Mouse (Mus musculus): ENCODE results near the gene Faiml.

The Faiml gene

DNA sequence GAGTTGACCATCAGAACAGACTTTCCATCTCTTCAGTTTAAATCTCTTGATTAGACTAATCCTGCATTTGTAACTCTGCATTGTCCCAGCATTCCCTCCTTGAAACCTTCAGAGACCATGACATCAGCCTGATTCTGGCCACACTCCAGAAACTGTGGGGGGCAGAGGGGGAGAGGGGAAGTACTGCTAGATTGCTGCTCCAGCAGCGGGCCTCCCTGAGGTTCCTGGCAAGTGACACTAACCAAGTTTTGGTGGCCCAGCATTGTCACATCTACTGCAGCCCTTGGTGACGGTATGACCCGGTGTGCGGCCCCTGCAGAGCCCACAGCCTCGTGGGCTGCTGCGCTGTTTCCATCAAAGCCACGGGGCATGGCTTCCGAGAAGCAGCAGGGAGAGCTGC lies 56.8 kb downstream of the Faiml start:
- no peak for DNase-seq (ENCODE audit: low spot score)
